Mouse (Mus musculus): ENCODE data around the gene Gm44503. TPM values are rescaled to one million over a fixed set of nuclear protein-coding genes. Genes with fewer than 3 reads are reported as not detected.

The Gm44503 gene
- polyA plus RNA-seq, 1 experiment from 2014 or later = not detected

DNA sequence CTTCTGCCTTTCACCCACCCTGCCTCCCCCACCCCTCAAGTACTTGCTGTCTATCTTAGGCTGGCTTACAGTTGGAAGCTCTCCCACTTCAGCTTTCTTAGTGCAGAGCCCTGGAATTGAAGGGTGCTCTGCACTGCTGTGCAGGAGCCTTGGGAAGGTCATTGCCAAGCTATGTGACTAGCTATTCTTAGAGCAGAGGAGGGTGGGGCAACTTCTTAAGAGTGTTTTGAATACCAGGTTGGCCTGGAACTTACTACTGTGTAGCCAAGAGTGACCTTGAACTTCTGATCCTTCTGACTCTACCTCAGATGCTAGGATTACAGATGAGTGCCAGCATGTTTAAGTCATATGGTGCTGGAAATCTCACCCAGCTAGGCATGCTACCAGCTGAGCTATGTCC is 37.5 kb downstream of the Gm44503 start:
- ChIA-PET CTCF (interaction anchor here (0.8 to 1.4 kb wide), 2 partner anchors 29 to 48 kb away, joined by 3 read pairs; partner anchors contain the start of gene Rab27a), POLR2A (interaction anchor here (1.1 kb wide), 1 partner anchor 10 kb away, joined by 3 read pairs; no protein-coding TSS in a partner anchor)
- no peak for ATAC-seq
- no peak for TF ChIP-seq CTCF (IDR thresholded peaks at IDR 0.05)
- in situ Hi-C loops (cut with MboI; ENCODE audit: low pct_unique_long_range_greater_than_20kb) = no loop called here
- H3K27me3 ChIP-seq = no peaks in the 10 kb centered on the region
- no peak for DNase-seq (ENCODE audit: low read depth, low spot score)

- in situ Hi-C loops (cut with MboI; ENCODE audit: low pct_unique_long_range_greater_than_20kb) = no loop called here
- no peaks in the 10 kb centered on the region for H3K27me3 ChIP-seq
- CTCF ChIA-PET = interaction anchor here (1.4 to 2.1 kb wide), 2 partner anchors 8 to 48 kb away, joined by 3 to 6 read pairs; partner anchors contain the start of gene Rab27a
- POLR2A ChIA-PET = no interaction called here
- ATAC-seq = no peak
- no peak for DNase-seq (ENCODE audit: low read depth, low spot score)
- TF ChIP-seq CTCF (IDR thresholded peaks at IDR 0.05) = no peak
Measured at GRCm38 (mm10) chr9:72996806-72997205, 38.2 kb downstream of the Gm44503 start.

DNA sequence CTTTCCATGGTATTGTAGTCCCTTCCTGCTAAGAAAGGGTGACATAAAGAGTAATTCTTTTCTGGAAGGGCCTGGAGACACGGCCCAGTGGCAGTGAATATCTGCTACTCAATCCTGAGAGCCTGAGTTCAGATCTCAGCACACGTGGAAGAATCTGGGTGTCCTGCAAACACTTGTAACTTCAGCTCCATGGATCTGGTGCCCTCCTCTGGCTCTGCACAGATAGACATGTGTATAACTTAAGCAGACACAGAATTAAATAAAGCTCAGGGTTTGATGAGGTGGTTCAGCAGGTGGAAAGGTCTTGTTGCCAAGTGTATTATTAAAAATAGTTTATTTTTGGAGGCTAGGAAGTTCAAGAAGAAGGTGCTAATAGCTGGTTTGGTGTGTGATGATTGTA is 41.8 kb downstream of the Gm44503 start:
- CTCF ChIA-PET = interaction anchor here (0.7 to 2.0 kb wide), 2 partner anchors 10 to 11 kb away, joined by 3 to 5 read pairs; no protein-coding TSS in a partner anchor
- DNase-seq (ENCODE audit: low read depth, low spot score) (no peak), ATAC-seq (no peak)
- POLR2A ChIA-PET = no interaction called here
- in situ Hi-C loops (cut with MboI; ENCODE audit: low pct_unique_long_range_greater_than_20kb) = no loop called here
- TF ChIP-seq CTCF (IDR thresholded peaks at IDR 0.05) = no peak
- H3K27me3 ChIP-seq = no peaks in the 10 kb centered on the region

DNA sequence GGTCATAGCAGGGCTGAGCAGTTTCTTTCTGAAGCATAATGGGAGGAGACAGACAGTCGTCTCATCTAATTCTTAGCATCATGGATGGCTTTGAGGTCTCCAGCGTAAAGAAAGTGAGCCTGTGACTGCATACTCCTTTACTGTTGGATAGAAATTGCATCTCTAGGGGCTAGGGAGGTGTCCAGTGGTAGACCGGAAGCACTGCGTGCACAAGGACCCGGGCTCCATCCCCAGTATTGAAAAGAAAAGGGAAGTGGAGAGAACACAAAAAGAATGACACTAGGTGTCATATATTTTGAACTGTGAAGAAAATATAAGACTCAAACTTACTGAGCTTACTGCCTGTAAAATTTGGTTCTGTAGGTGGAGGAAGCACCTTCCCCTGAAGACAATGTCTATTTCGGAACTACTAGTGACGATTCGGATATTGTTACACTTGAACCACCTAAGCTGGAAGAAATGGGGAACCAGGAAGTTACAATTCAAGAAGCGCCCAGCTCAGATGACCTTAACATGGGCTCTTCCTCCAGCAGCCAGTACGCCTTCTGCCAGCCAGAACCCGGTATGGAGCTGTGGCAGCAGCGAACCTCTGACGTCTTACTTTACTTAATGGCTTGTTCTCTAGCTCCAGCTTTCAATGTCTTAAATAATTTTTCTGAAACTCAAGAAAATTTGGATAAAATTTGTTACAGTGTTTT is 42.8 kb downstream of the Gm44503 start:
- no peaks in the 10 kb centered on the region for H3K27me3 ChIP-seq
- in situ Hi-C loops (cut with MboI; ENCODE audit: low pct_unique_long_range_greater_than_20kb) = no loop called here
- no peak for ATAC-seq
- no peak for TF ChIP-seq CTCF (IDR thresholded peaks at IDR 0.05)
- ChIA-PET POLR2A (no interaction called here), CTCF (interaction anchor here (1.1 kb wide), 1 partner anchor 12 kb away, joined by 4 read pairs; no protein-coding TSS in a partner anchor)
- no peak for DNase-seq (ENCODE audit: low read depth, low spot score)

GRCm38 (mm10) chr9:73002177-73002576 is 43.5 kb downstream of the Gm44503 start:
- ChIA-PET POLR2A (no interaction called here), CTCF (interaction anchor here (1.1 kb wide), 1 partner anchor 11 kb away, joined by 4 read pairs; no protein-coding TSS in a partner anchor)
- TF ChIP-seq CTCF (IDR thresholded peaks at IDR 0.05) = no peak
- DNase-seq (ENCODE audit: low read depth, low spot score) (no peak), ATAC-seq (no peak)
- H3K27me3 ChIP-seq = no peaks in the 10 kb centered on the region
- in situ Hi-C loops (cut with MboI; ENCODE audit: low pct_unique_long_range_greater_than_20kb) = no loop called here

GRCm38 (mm10) chr9:73004076-73004475 is 45.4 kb downstream of the Gm44503 start:
- TF ChIP-seq CTCF (IDR thresholded peaks at IDR 0.05) = no peak
- no peaks in the 10 kb centered on the region for H3K27me3 ChIP-seq
- ChIA-PET CTCF (interaction anchor here (1.1 kb wide), 1 partner anchor 9 kb away, joined by 4 read pairs; no protein-coding TSS in a partner anchor), POLR2A (no interaction called here)
- in situ Hi-C loops (cut with MboI; ENCODE audit: low pct_unique_long_range_greater_than_20kb) = no loop called here
- ATAC-seq = no peak
- no peak for DNase-seq (ENCODE audit: low read depth, low spot score)

DNA sequence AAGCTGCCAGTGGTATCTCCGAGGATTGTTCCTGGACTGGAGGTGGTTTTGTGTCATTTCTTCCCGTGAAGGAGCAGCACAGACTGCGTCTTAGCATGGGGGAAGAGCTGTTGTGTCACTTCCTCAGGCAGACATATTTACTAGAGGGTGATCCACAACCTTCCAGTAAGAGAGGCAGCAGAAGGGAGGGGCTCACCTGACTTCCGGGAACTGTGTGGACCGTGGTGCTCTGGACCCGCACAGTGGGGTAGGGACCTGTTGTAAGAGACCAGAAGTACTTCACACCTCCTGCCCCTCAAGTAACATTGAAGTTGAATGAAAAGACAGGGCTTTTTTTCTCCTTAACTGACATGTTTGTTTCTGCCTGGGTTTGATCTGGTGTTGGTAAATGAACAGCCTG is 46.5 kb downstream of the Gm44503 start:
- no peaks in the 10 kb centered on the region for H3K27me3 ChIP-seq
- DNase-seq (ENCODE audit: low read depth, low spot score) = no peak
- no peak for TF ChIP-seq CTCF (IDR thresholded peaks at IDR 0.05)
- ChIA-PET POLR2A (no interaction called here), CTCF (no interaction called here)
- in situ Hi-C loops (cut with MboI; ENCODE audit: low pct_unique_long_range_greater_than_20kb) = no loop called here
- no peak for ATAC-seq

DNA sequence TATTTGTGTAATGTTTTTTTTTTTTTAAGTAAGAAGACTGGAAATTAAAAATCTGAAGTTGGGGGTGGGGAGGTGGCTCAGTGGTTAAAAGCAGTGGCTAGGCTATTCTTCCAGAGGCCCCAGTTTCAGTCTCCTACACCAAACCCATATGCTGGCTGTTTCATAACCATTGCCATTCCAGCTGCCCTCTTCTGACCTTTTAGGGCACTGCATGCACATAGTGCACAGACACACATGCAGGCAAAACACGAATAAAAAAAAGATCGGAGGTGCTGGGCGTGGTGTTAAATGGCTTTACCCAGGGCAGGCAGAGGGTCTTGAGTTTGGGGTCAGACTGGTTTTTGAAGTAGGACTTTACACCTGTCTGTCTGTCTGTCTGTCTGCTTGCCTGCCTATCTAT is 47.5 kb downstream of the Gm44503 start:
- in situ Hi-C loops (cut with MboI; ENCODE audit: low pct_unique_long_range_greater_than_20kb) = no loop called here
- no peak for ATAC-seq
- peak; percentile 45 for TF ChIP-seq CTCF (IDR thresholded peaks at IDR 0.05)
- no peaks in the 10 kb centered on the region for H3K27me3 ChIP-seq
- ChIA-PET CTCF (no interaction called here), POLR2A (no interaction called here)
- DNase-seq (ENCODE audit: low read depth, low spot score) = no peak

DNA sequence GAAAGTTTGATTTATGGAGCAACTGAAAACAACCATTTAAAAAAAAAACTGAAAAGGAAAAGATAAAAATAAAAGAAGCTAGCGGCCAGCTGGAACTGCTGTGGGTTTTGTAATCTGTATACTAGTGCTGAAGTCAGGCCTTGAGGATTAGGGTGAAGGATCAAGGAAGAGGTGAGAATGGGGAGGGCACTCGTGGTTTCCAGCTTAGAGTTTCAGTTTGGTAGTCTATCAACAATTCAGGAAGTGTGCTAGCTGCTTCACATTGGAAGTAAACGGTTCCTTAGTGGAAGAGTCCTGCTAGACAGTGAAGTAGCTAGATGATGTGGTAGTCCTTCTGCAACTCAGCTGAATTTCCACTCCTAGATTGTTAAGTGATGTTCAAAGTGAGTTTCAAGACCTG is 49.7 kb downstream of the Gm44503 start:
- TF ChIP-seq CTCF (IDR thresholded peaks at IDR 0.05) = no peak
- H3K27me3 ChIP-seq = no peaks in the 10 kb centered on the region
- POLR2A ChIA-PET = interaction anchor here (0.7 kb wide), 1 partner anchor 200 kb away, joined by 4 read pairs; no protein-coding TSS in a partner anchor
- no peak for ATAC-seq
- CTCF ChIA-PET = interaction anchor here (1.3 kb wide), 1 partner anchor 24 kb away, joined by 3 read pairs; no protein-coding TSS in a partner anchor
- in situ Hi-C loops (cut with MboI; ENCODE audit: low pct_unique_long_range_greater_than_20kb) = no loop called here
- DNase-seq (ENCODE audit: low read depth, low spot score) = no peak

- ChIA-PET POLR2A (interaction anchor here (0.5 kb wide), 1 partner anchor 213 kb away, joined by 3 read pairs; no protein-coding TSS in a partner anchor), CTCF (interaction anchor here (0.9 to 1.6 kb wide), 7 partner anchors 8 to 79 kb away, joined by 3 to 4 read pairs (median 3); no protein-coding TSS in a partner anchor)
- in situ Hi-C loops (cut with MboI; ENCODE audit: low pct_unique_long_range_greater_than_20kb) = no loop called here
- DNase-seq (ENCODE audit: low read depth, low spot score) (no peak), ATAC-seq (no peak)
- no peak for TF ChIP-seq CTCF (IDR thresholded peaks at IDR 0.05)
- no peaks in the 10 kb centered on the region for H3K27me3 ChIP-seq
Measured at GRCm38 (mm10) chr9:73012629-73013028, 54.0 kb downstream of the Gm44503 start.

DNA sequence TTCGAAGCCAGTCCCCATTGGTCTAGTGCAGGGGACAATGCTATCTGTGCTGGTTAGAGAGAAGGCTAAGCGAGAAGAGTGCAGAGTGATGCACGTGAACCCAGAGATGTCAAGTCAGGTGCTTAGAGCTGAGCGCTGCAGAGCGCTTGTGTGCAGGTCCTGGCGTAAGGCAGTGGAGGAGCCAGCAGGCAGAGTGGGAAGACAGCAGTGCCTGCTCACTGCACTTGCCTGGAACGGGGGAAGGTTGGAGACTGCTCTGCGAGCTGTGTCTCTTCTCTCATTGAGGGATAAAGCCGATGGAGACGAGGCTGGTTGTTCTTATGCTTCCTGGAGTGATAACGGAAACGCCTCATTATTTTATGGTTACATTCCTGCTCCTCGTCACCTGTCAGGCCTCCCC is 56.1 kb downstream of the Gm44503 start:
- ChIA-PET CTCF (interaction anchor here (2.0 kb wide), 1 partner anchor 77 kb away, joined by 5 read pairs; no protein-coding TSS in a partner anchor), POLR2A (no interaction called here)
- TF ChIP-seq CTCF (IDR thresholded peaks at IDR 0.05) = no peak
- no peak for ATAC-seq
- DNase-seq (ENCODE audit: low read depth, low spot score) = no peak
- in situ Hi-C loops (cut with MboI; ENCODE audit: low pct_unique_long_range_greater_than_20kb) = no loop called here
- H3K27me3 ChIP-seq = no peaks in the 10 kb centered on the region
